Mouse (Mus musculus) G1E-ER4 (cell line): Measurements from ENCODE around the gene Psmb8. TPM values are rescaled to one million over a fixed set of nuclear protein-coding genes. Genes with fewer than 3 reads are reported as not detected.

ENCODE experiments used
- GATA1 ChIP-seq: IDR thresholded peaks from one replicate; pipeline ENCODE4 v1.8.0; 2012; ENCODE audit warnings: low read length, inconsistent platforms
- polyA plus RNA-seq: library from polyadenylated mRNA; stranded (reverse); fragments of >175 nt; gene quantifications from 2 replicates; pipeline ENCODE4 v1.2.3, GENCODE M21; 2012

Psmb8 gene
- polyA plus RNA-seq, 1 experiment = not detected

GRCm38 (mm10) chr17:34234926-34235325 lies 37.4 kb downstream of the Psmb8 start:
- no peak for TF ChIP-seq GATA1

DNA sequence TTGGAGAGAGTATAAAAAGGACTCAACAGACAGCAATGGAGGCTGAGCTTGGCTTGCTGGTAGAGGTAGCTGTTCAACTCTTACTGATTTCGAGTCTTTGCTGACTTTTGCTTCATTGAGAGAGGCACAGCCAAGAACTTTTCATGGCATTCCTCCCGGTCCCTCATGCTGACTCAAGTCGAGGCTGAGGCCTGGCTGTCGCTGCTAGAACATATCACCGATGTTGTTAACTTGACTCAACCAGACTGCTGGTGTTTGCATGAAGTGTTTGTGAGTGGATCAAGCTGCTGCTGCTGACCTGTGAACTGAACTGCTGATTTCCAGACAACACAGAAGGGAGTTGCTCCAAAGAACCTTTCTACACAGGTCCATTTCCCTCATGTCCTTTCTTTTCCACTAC lies 39.2 kb downstream of the Psmb8 start:
- TF ChIP-seq GATA1 = no peak

- TF ChIP-seq GATA1 = no peak
These were observed 40.2 kb downstream of the Psmb8 start for GRCm38 (mm10) chr17:34237741-34238140.

DNA sequence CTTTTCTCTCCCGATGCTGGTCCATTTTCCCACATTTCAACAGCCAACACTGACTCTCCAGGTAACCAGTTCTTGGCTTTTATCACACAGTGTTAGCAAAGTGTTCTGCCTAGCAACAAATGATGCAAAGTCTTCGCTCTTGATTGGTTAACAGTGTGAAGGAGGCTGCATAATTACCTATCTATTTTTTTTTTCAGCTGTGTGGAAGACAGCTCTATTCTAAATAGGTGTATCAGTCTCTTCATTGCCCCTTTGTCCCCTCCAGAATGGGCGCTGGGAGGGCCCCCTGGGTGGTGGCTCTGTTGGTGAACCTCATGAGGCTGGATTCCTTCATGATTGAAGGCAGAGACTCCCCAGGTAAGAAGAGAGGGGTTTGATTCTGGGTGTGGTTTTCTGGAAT lies 41.2 kb downstream of the Psmb8 start, which contains the start of gene H2-Ob:
H2-Ob (plus strand) TSS at position 198 of the 400 bp plus-strand sequence.
- no peak for TF ChIP-seq GATA1

DNA sequence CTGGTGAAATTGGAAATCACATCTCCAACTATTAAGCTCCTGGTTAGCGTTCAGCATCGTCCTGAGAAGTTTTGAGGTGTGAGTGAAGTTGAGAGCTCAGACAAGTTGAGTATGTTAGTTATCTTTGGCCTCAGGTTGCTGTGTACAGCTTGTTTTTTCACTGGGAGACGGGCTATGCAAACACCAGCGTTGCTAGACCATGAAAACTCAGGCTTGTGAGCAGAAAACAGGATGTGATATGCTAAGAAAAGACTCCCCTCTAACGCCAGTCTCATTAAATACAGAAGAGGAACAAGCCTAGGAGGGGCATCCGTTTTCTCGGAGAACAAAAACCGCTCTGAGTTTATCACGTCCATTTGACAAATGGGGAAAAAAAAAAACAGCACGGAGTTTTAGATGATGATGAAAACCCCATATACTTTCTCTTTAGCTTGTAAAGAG lies 42.1 kb downstream of the Psmb8 start:
- TF ChIP-seq GATA1 = no peak

GRCm38 (mm10) chr17:34240366-34240765 lies 42.8 kb downstream of the Psmb8 start:
- TF ChIP-seq GATA1 = no peak

- no peak for TF ChIP-seq GATA1
These were observed 43.4 kb downstream of the Psmb8 start for GRCm38 (mm10) chr17:34240916-34241315.

DNA sequence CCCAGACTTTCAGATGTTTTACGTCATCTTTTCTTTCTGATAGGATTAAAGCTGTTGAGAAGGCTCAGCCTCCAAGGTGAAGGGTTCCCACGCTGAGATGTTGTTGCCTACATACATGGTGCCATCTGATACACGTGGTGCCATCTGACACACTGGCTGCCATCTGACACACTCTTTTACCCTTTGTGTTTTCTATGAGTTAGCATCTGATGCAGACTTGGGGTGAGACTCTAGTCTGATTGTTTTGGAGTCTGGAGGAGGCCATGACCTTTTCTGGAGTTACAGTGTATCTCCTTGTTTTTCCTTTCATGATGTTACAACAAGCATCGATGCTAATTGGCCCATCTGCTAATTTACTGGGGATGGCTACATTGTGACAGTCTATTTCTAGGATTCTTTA lies 47.1 kb downstream of the Psmb8 start:
- no peak for TF ChIP-seq GATA1

DNA sequence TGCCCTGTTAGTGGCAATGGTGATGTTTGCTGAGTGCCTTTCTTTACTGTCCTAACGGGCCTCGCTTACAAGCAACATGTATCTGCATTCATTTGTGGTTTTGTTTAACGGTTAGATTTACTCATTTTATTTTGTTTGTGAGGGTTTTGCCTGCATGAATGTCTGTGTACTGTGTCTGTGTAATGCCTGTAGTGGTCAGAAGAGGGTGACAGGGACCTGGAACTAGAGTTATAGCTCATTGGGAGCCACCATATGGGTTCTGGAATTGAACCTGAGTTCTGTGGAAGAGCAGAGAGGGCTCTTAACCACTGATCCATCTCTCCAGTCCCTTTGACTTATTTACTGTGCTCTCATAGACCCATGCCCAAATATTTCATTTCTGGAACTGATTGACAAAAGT lies 49.5 kb downstream of the Psmb8 start:
- TF ChIP-seq GATA1 = no peak

GRCm38 (mm10) chr17:34248764-34249163 lies 51.2 kb downstream of the Psmb8 start:
- no peak for TF ChIP-seq GATA1

GRCm38 (mm10) chr17:34249361-34249760 lies 51.8 kb downstream of the Psmb8 start:
- no peak for TF ChIP-seq GATA1

GRCm38 (mm10) chr17:34249878-34250277 lies 52.4 kb downstream of the Psmb8 start:
- TF ChIP-seq GATA1 = no peak

Other genes with a start within 250 kb of the Psmb8 start
- 11.6 and 14.2 TPM in 2 replicates for gene B3galt4, start 246.2 kb upstream of the Psmb8 start, polyA plus RNA-seq
- 64.7 and 68.2 TPM in 2 replicates for gene Vps52, start 241.9 kb upstream of the Psmb8 start, polyA plus RNA-seq
- 364 and 1,526 TPM in 2 replicates for gene Rps18, start 241.7 kb upstream of the Psmb8 start, polyA plus RNA-seq
- gene H2-K1, start 197.4 kb upstream of the Psmb8 start, polyA plus RNA-seq = not detected in 2 replicates
- 56.3 and 62.8 TPM in 2 replicates for gene Ring1, start 173.0 kb upstream of the Psmb8 start, polyA plus RNA-seq
- gene H2-Ke6, start 169.7 kb upstream of the Psmb8 start, polyA plus RNA-seq = 64.0 and 94.1 TPM in 2 replicates
- 98.4 and 100 TPM in 2 replicates for gene Slc39a7, start 166.0 kb upstream of the Psmb8 start, polyA plus RNA-seq
- 176 and 194 TPM in 2 replicates for gene Rxrb, start 165.9 kb upstream of the Psmb8 start, polyA plus RNA-seq
- gene Col11a2, start 158.3 kb upstream of the Psmb8 start, polyA plus RNA-seq = 0.96 and 1.5 TPM in 2 replicates
- gene H2-Oa, start 105.4 kb upstream of the Psmb8 start, polyA plus RNA-seq = not detected in 2 replicates
- 2.0 and 2.6 TPM in 2 replicates for gene H2-DMa, start 78.2 kb upstream of the Psmb8 start, polyA plus RNA-seq
- gene Brd2, start 75.1 kb upstream of the Psmb8 start, polyA plus RNA-seq = 215 and 310 TPM in 2 replicates
- gene H2-DMb2, start 54.4 kb upstream of the Psmb8 start, polyA plus RNA-seq = not detected in 2 replicates
- 0.10 TPM in 1 of 2 replicates, not detected in the other for gene H2-DMb1, start 44.6 kb upstream of the Psmb8 start, polyA plus RNA-seq
- 1.1 and 1.4 TPM in 2 replicates for gene Tap1, start 10.2 kb upstream of the Psmb8 start, polyA plus RNA-seq
- gene Psmb9, start 10.0 kb upstream of the Psmb8 start, polyA plus RNA-seq = 0.27 and 0.33 TPM in 2 replicates
- gene Tap2, start 5.8 kb downstream of the Psmb8 start, polyA plus RNA-seq = 37.0 and 46.3 TPM in 2 replicates
- not detected in 2 replicates for gene H2-Ob, start 41.2 kb downstream of the Psmb8 start, polyA plus RNA-seq
- not detected in 2 replicates for gene H2-Ab1, start 60.0 kb downstream of the Psmb8 start, polyA plus RNA-seq
- gene H2-Aa, start 90.1 kb downstream of the Psmb8 start, polyA plus RNA-seq = not detected in 2 replicates
- not detected in 2 replicates for gene H2-Eb1, start 108.1 kb downstream of the Psmb8 start, polyA plus RNA-seq
- not detected in 2 replicates for gene H2-Eb2, start 127.9 kb downstream of the Psmb8 start, polyA plus RNA-seq
- gene Btnl2, start 157.1 kb downstream of the Psmb8 start, polyA plus RNA-seq = not detected in 2 replicates
- not detected in 2 replicates for gene Btnl1, start 179.4 kb downstream of the Psmb8 start, polyA plus RNA-seq
- not detected in 2 replicates for gene BC051142, start 201.1 kb downstream of the Psmb8 start, polyA plus RNA-seq